Mouse (Mus musculus) spleen, adult 2 months (tissue): ENCODE measurements around the gene Cd52. TPM values are rescaled to one million over a fixed set of nuclear protein-coding genes. Genes with fewer than 3 reads are reported as not detected.

Source experiments
- DNase-seq, 2 experiments: peaks; one replicate each; pipeline versions ENCODE4 v3.0.0 to v3.0.0-alpha.2; 2012 to 2021; ENCODE audit warnings: low spot score in 2 of 2, low read depth in 1 of 2
- H3K27ac ChIP-seq: fragments of 200-500 bp; 2 replicates; pipeline ENCODE4 v1.5.1; 2012; ENCODE audit warnings: low read length, inconsistent platforms; ENCODE audit not compliant: insufficient read depth
- H3K27me3 ChIP-seq: fragments of 200-500 bp; 2 replicates; pipeline ENCODE4 v1.6.1; 2012; ENCODE audit warnings: mild to moderate bottlenecking, moderate library complexity, low read length, inconsistent platforms; ENCODE audit not compliant: control insufficient read depth, insufficient read depth
- H3K36me3 ChIP-seq: fragments of 200-500 bp; 2 replicates; pipeline ENCODE4 v1.6.1; 2012; ENCODE audit warnings: mild to moderate bottlenecking, low read length, inconsistent platforms; ENCODE audit not compliant: control insufficient read depth, insufficient read depth
- H3K4me1 ChIP-seq: fragments of 200-500 bp; 2 replicates; pipeline ENCODE4 v1.6.1; 2011; ENCODE audit warnings: inconsistent platforms; ENCODE audit not compliant: control insufficient read depth, insufficient read depth, insufficient read length
- H3K4me3 ChIP-seq: fragments of 200-500 bp; 2 replicates; pipeline ENCODE4 v1.5.1; 2011; ENCODE audit warnings: mild to moderate bottlenecking, inconsistent platforms; ENCODE audit not compliant: insufficient read depth, insufficient read length; ENCODE audit errors: extremely low read depth
- CTCF ChIP-seq: fragments of 200-500 bp; IDR thresholded peaks from 2 replicates; pipeline ENCODE4 v1.5.1; 2011; ENCODE audit warnings: mild to moderate bottlenecking, inconsistent platforms; ENCODE audit not compliant: insufficient read depth, insufficient read length, insufficient replicate concordance; ENCODE audit errors: extremely low read depth
- POLR2A ChIP-seq: fragments of 200-500 bp; IDR thresholded peaks from 2 replicates; pipeline ENCODE4 v1.6.1; 2011; ENCODE audit warnings: low read depth, low read length, inconsistent platforms
- WGBS: fragments of 180-500 bp; shearing (Covaris S2); methylation state at CpG from one replicate; pipeline ENCODE4 v1.1.7; 2018; 5-methylcytosine and 5-hydroxymethylcytosine counted together
- polyA plus RNA-seq: library from polyadenylated mRNA; depleted of rRNA; stranded (reverse); fragments of >200 nt; gene quantifications from 2 replicates; pipeline ENCODE4 v1.2.3, GENCODE M21; 2012; rRNA removed

Cd52 gene
- polyA plus RNA-seq, 1 experiment = 461 TPM

GRCm38 (mm10) chr4:134035953-134036352 lies 58.9 kb downstream of the Cd52 start:
- Histone ChIP-seq H3K36me3 (no peaks in the 10 kb centered on the region), H3K4me1 (no peaks in the 10 kb centered on the region), H3K4me3 (no peak overlapping the region), H3K27ac (no peak overlapping the region), H3K27me3 (no peaks in the 10 kb centered on the region)
- peak in 1 of 2 experiments; percentile 70 for DNase-seq
- 6% methylated on average over 16 of the region's 16 CpGs for WGBS
- TF ChIP-seq CTCF = peak; percentile 97
- TF ChIP-seq POLR2A = no peak

Other genes with a start within 250 kb of the Cd52 start
- 76.6 and 98.9 TPM in 2 replicates for gene Rps6ka1, start 207.3 kb downstream of the Cd52 start, polyA plus RNA-seq
- gene Hmgn2, start 126.4 kb downstream of the Cd52 start, polyA plus RNA-seq = 11.9 and 19.0 TPM in 2 replicates
- 13.0 and 14.1 TPM in 2 replicates for gene Dhdds, start 94.2 kb downstream of the Cd52 start, polyA plus RNA-seq
- gene Lin28a, start 76.2 kb downstream of the Cd52 start, polyA plus RNA-seq = 0.11 and 0.42 TPM in 2 replicates
- 3.6 and 3.8 TPM in 2 replicates for gene Zfp683, start 41.2 kb downstream of the Cd52 start, polyA plus RNA-seq
- gene Crybg2, start 34.3 kb downstream of the Cd52 start, polyA plus RNA-seq = 4.3 and 5.3 TPM in 2 replicates
- 33.7 and 43.0 TPM in 2 replicates for gene Ubxn11, start 7.5 kb upstream of the Cd52 start, polyA plus RNA-seq
- 1,465 and 2,211 TPM in 2 replicates for gene Sh3bgrl3, start 33.7 kb upstream of the Cd52 start, polyA plus RNA-seq
- gene Cep85, start 92.0 kb upstream of the Cd52 start, polyA plus RNA-seq = 15.2 and 20.8 TPM in 2 replicates
- not detected in 2 replicates for gene Gm7534, start 107.9 kb upstream of the Cd52 start, polyA plus RNA-seq
- not detected in 2 replicates for gene Catsper4, start 132.3 kb upstream of the Cd52 start, polyA plus RNA-seq
- 0.26 TPM in 2 replicates for gene Cnksr1, start 143.3 kb upstream of the Cd52 start, polyA plus RNA-seq
- gene E130218I03Rik, start 148.6 kb upstream of the Cd52 start, polyA plus RNA-seq = not detected in 2 replicates
- gene Zfp593, start 150.5 kb upstream of the Cd52 start, polyA plus RNA-seq = 7.4 and 11.5 TPM in 2 replicates
- gene Gm30191, start 151.9 kb upstream of the Cd52 start, polyA plus RNA-seq = not detected in 2 replicates
- gene Grrp1, start 159.0 kb upstream of the Cd52 start, polyA plus RNA-seq = 6.9 and 10.2 TPM in 2 replicates
- gene Pdik1l, start 192.8 kb upstream of the Cd52 start, polyA plus RNA-seq = 3.6 and 3.9 TPM in 2 replicates
- 0.12 and 0.32 TPM in 2 replicates for gene Trim63, start 220.0 kb upstream of the Cd52 start, polyA plus RNA-seq
- 1.5 and 4.0 TPM in 2 replicates for gene Slc30a2, start 248.1 kb upstream of the Cd52 start, polyA plus RNA-seq